Mouse (Mus musculus) liver, postnatal 0 days (tissue): ENCODE data around the gene Smap2.

Source experiments
- CTCF ChIP-seq: sonication (generic); IDR thresholded peaks from 2 replicates; pipeline ENCODE4 v1.5.1; 2016; ENCODE audit warnings: antibody characterized with exemption, low read depth
- EP300 ChIP-seq: IDR thresholded peaks from 2 replicates; pipeline ENCODE4 v1.6.1; 2016; ENCODE audit warnings: antibody characterized with exemption, low read depth, mild to moderate bottlenecking

- TF ChIP-seq CTCF, result no peak
- no peak for TF ChIP-seq EP300
These were observed 63.4 kb downstream of the Smap2 start for GRCm38 (mm10) chr4:120953667-120954066.
